Mouse (Mus musculus) hindbrain, embryonic 11.5 days (tissue): ENCODE results near the gene Lpin2. TPM values are rescaled to one million over a fixed set of nuclear protein-coding genes. Genes with fewer than 3 reads are reported as not detected.

Experiments used
- ATAC-seq: fragments of 200-750 bp; cut with Nextera tagmentation; 2 replicates; pipeline ENCODE4 v1.8.0; 2017; ENCODE audit warnings: mild to moderate bottlenecking, moderate TSS enrichment, moderate library complexity; ENCODE audit not compliant: low FRiP score
- DNase-seq: peaks from one replicate; pipeline ENCODE4 v3.0.0-alpha.2; 2015; ENCODE audit warnings: low spot score
- H3K27ac ChIP-seq: fragments of 300-500 bp; sonication (generic); 2 replicates; pipeline ENCODE4 v1.5.1; 2014; ENCODE audit warnings: mild to moderate bottlenecking, low read depth, low read length
- H3K27me3 ChIP-seq: fragments of 300-500 bp; sonication (generic); 2 replicates; pipeline ENCODE4 v1.6.1; 2014; ENCODE audit warnings: mild to moderate bottlenecking, low read length, moderate library complexity, mixed read lengths; ENCODE audit not compliant: control insufficient read depth, insufficient read depth
- H3K36me3 ChIP-seq: fragments of 300-500 bp; sonication (generic); 2 replicates; pipeline ENCODE4 v1.6.1; 2014; ENCODE audit warnings: mild to moderate bottlenecking, low read length, moderate library complexity, mixed read lengths; ENCODE audit not compliant: control insufficient read depth, insufficient read depth
- H3K4me1 ChIP-seq: fragments of 300-500 bp; sonication (generic); replicated peaks from 2 replicates; pipeline ENCODE4 v1.6.1; 2014; ENCODE audit warnings: low read length, mixed read lengths; ENCODE audit not compliant: control insufficient read depth, insufficient read depth
- H3K4me2 ChIP-seq: fragments of 300-500 bp; sonication (generic); replicated peaks from 2 replicates; pipeline ENCODE4 v1.6.1; 2014; ENCODE audit warnings: mild to moderate bottlenecking, low read depth, low read length
- H3K4me3 ChIP-seq: fragments of 300-500 bp; sonication (generic); 2 replicates; pipeline ENCODE4 v1.5.1; 2014; ENCODE audit warnings: low read depth, low read length
- H3K9ac ChIP-seq: fragments of 300-500 bp; sonication (generic); 2 replicates; pipeline ENCODE4 v1.6.1; 2014; ENCODE audit warnings: low read depth, low read length
- H3K9me3 ChIP-seq: fragments of 300-500 bp; sonication (generic); 2 replicates; pipeline ENCODE4 v1.6.1; 2016; ENCODE audit warnings: low read length; ENCODE audit not compliant: control insufficient read depth
- WGBS: fragments of 180-500 bp; shearing (Covaris S2); extraction: QIAGEN DNeasy Blood & Tissue Kit; methylation state at CpG from one replicate; pipeline ENCODE4 v1.1.7; 2014; 5-methylcytosine and 5-hydroxymethylcytosine counted together
- polyA plus RNA-seq: library from polyadenylated mRNA; unstranded; fragments of >200 nt; fragmentation: Nextera tagmentation; extraction: Ambion mirVana; gene quantifications from 2 replicates; pipeline ENCODE4 v1.2.1, GENCODE M21; 2014

Gene Lpin2
- polyA plus RNA-seq, 1 experiment from 2014 or later: 39.4 TPM

DNA sequence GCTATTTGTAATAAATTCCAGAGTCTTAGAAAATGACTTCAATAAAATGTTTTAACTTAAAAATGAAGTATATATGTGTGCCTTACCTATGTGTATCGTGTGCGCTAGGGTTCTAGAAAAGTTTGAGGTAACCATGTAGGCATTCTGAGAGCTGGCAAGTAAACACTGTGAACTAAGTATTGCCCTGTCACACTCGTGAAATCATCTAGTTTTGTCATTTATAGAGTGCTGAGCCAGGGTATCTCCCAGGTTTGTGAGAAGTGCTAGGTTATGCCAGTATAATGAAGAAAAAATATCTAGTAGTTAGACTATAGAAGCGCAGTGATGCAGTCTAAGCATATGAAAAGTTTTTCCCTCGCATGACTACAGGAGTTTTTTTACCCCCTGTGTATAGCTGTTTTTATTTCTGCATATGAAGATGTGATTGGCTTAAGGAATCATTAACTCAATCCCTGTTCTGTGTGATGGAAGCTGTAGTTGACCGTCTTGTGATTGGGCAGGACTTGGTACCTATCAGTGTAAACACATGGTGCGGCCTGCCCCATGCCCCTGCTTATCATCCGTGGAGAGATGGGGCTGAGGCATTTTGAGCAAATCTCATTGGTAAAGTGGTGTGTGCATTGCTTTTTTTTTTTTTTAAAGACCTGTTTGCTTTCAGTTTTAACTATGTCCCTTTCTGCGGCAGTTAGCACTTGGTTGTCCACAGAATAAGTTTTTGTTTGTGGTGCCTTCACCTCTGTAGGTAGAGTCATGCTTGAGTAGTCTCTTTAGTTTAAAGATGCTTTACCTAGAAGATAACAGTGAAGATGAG is 21.8 kb downstream of the Lpin2 start:
- no peak overlapping the region for H3K27ac ChIP-seq
- no peaks in the 10 kb centered on the region for H3K36me3 ChIP-seq
- H3K4me3 ChIP-seq: no peak overlapping the region
- H3K4me1 ChIP-seq: no peaks in the 10 kb centered on the region
- peaks cover 2% of the 10 kb centered on the region; the same call in 1 of the 2 replicates for H3K27me3 ChIP-seq
- 92% methylated on average over 9 of the region's 9 CpGs for WGBS
- no peak overlapping the region for H3K9ac ChIP-seq
- DNase-seq: no peak
- ATAC-seq: no peak
- no peaks in the 10 kb centered on the region for H3K9me3 ChIP-seq
- H3K4me2 ChIP-seq: no peak overlapping the region

DNA sequence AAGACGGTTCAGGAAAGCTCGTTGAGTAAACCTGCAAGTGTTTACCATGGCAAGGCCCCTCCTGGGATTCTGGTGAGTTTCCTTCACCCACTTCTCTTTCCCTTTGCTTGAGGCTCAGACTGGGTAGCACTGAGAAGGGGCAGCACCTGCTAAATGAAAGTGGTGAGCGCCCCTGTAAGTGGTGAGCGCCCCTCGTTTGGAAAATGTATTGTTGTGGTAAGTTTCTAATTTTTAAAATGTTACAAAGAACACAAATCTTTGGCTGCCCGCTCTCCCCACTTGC is 22.4 kb downstream of the Lpin2 start:
- 88% methylated on average over 6 of the region's 6 CpGs for WGBS

DNA sequence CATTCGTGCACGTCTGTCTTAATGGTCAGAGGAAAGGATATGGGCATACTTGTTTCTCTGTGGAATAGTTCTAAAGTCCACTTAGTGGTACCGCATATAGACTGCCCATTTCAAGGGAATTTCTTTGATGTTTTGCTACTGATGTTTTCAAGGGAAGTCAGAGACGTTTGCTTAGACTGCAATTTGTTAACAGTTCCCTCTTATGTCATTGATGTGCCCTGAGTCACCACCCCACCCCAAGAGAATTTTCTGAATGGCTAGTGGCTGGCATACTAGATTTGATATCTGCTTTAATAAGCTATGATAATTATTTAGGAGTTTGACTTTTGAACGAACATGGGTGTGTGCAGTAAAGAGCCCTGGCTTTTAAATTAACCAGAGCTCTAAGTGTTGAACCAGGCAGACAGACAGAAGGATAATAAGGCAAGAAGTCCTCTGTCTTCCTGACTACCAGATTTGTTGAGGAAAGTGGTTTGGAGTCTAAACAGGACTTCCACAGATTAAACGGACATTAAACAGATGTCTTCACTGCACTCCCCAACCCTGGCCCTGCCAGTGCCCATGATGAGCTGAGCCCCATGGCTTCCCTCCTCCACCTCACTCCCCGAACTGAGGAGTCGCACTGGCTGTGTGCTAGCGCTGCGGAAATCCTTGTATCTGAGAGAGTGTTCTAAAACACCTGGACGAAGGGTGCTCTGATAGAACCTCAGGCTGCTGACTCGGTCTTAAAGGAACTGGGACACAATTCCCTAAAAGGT is 24.0 kb downstream of the Lpin2 start:
- ATAC-seq (no peak), DNase-seq (no peak)
- 81% methylated on average over 12 of the region's 12 CpGs for WGBS
- no peaks in the 10 kb centered on the region for H3K4me1 ChIP-seq
- H3K9ac ChIP-seq: no peak overlapping the region
- H3K36me3 ChIP-seq: no peaks in the 10 kb centered on the region
- no peak overlapping the region for H3K4me2 ChIP-seq
- H3K27me3 ChIP-seq: no peaks in the 10 kb centered on the region
- no peak overlapping the region for H3K4me3 ChIP-seq
- no peaks in the 10 kb centered on the region for H3K9me3 ChIP-seq
- no peak overlapping the region for H3K27ac ChIP-seq

More for the DNA sequence above, 22.4 kb downstream of the Lpin2 start:
- no peak overlapping the region for H3K27ac ChIP-seq
- no peak overlapping the region for H3K4me2 ChIP-seq
- ATAC-seq: no peak
- H3K4me3 ChIP-seq: no peak overlapping the region
- no peak overlapping the region for H3K9ac ChIP-seq
- no peaks in the 10 kb centered on the region for H3K36me3 ChIP-seq
- DNase-seq: no peak
- H3K27me3 ChIP-seq: peaks cover 2% of the 10 kb centered on the region; the same call in 1 of the 2 replicates
- no peaks in the 10 kb centered on the region for H3K4me1 ChIP-seq
- no peaks in the 10 kb centered on the region for H3K9me3 ChIP-seq

DNA sequence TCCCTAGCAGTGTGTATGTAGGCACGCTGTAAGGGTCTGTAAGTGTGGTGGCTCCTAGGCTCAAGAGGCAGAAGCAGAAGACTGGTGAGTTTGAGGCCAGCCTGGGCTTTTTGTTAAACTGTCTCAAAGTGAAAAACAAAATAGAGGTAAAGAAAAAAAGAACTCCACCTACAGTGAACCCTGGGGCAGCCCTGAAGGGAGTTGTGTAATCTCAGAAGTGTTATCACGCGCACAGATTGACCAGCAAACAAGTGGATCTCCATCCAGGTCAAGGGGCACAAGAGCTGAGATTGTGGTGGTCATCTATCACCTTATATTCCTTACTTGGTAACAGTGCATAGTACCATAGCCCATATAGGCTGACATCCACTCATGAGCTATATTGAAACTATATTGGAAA is 24.9 kb downstream of the Lpin2 start:
- no peaks in the 10 kb centered on the region for H3K4me1 ChIP-seq
- no peak overlapping the region for H3K4me2 ChIP-seq
- no peak overlapping the region for H3K4me3 ChIP-seq
- H3K9me3 ChIP-seq: no peaks in the 10 kb centered on the region
- H3K36me3 ChIP-seq: no peaks in the 10 kb centered on the region
- H3K9ac ChIP-seq: no peak overlapping the region
- no peaks in the 10 kb centered on the region for H3K27me3 ChIP-seq
- H3K27ac ChIP-seq: no peak overlapping the region
- no peak for DNase-seq
- no peak for ATAC-seq
- WGBS: 94% methylated on average over 3 of the region's 3 CpGs

DNA sequence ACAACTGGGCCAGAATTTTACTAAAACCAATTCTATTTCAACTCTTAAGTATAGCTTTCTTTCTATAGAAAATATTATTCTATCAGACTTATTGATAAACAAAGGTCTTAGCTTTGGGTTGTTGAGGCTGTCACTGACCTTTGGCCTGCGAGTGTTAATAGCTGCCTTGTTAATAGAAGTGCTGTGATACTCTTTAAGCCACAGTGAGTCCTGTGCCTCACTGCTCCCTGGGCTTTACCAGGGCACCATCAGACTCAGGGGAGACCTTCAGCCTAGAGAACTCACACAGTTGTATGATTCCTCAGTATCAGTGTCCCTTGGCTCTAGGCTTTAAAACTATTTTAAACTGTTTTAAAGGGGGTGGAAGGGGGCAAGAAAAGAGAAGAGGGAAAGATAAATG is 26.0 kb downstream of the Lpin2 start:
- DNase-seq: no peak

DNA sequence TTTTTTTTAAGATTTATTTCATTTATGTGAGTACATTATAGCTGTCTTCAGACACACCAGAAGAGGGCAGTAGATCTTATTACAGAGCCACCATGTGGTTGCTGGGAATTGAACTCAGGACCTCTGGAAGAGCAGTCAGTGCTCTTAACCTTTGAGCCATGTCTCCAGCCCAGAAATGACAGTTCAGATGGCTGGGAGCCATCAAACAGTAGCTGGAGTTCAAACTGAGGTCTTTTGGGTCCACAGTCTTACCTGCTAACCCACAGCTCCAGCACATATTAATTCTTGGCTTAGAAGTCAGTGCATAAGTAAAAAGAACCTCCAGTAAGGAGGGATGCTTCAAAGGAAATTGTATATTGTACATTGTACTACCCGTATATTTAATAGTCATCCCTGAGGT is 26.6 kb downstream of the Lpin2 start:
- Histone ChIP-seq H3K4me3 (no peak overlapping the region), H3K27ac (no peak overlapping the region), H3K4me1 (no peaks in the 10 kb centered on the region), H3K27me3 (no peaks in the 10 kb centered on the region), H3K36me3 (no peaks in the 10 kb centered on the region), H3K9ac (no peak overlapping the region), H3K9me3 (no peaks in the 10 kb centered on the region), H3K4me2 (no peak overlapping the region)
- DNase-seq: no peak
- no peak for ATAC-seq
- WGBS: 95% methylated on average over 1 of the region's 1 CpGs

More for the DNA sequence above, 26.0 kb downstream of the Lpin2 start:
- Histone ChIP-seq H3K4me1 (no peaks in the 10 kb centered on the region), H3K4me3 (no peak overlapping the region), H3K9ac (no peak overlapping the region), H3K9me3 (no peaks in the 10 kb centered on the region), H3K4me2 (no peak overlapping the region), H3K27me3 (no peaks in the 10 kb centered on the region), H3K36me3 (no peaks in the 10 kb centered on the region), H3K27ac (no peak overlapping the region)
- 93% methylated on average over 1 of the region's 1 CpGs for WGBS
- ATAC-seq: no peak

DNA sequence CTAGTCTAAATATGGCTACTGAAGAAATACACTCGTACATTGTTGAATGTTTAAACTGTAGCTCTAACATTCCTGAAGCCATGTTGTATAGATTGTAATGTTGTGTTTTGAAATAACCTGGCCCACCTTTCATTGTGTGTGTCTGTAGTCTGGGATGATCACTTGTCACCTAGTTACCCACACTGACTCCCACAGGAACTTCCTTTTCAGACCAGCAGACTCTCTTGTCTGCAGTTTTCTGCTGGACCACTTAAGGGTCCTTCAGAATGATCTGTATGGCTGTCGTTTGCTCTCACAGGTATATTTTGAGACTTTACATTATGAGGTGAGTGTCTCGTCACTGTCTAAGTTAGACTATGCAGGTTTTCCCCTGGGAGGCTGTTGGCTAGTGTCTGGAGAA is 27.6 kb downstream of the Lpin2 start:
- Histone ChIP-seq H3K4me1 (no peaks in the 10 kb centered on the region), H3K27ac (no peak overlapping the region), H3K9me3 (no peaks in the 10 kb centered on the region), H3K36me3 (no peaks in the 10 kb centered on the region), H3K27me3 (no peaks in the 10 kb centered on the region), H3K9ac (no peak overlapping the region), H3K4me3 (no peak overlapping the region), H3K4me2 (no peak overlapping the region)
- no peak for ATAC-seq
- DNase-seq: no peak
- WGBS: 90% methylated on average over 3 of the region's 3 CpGs

DNA sequence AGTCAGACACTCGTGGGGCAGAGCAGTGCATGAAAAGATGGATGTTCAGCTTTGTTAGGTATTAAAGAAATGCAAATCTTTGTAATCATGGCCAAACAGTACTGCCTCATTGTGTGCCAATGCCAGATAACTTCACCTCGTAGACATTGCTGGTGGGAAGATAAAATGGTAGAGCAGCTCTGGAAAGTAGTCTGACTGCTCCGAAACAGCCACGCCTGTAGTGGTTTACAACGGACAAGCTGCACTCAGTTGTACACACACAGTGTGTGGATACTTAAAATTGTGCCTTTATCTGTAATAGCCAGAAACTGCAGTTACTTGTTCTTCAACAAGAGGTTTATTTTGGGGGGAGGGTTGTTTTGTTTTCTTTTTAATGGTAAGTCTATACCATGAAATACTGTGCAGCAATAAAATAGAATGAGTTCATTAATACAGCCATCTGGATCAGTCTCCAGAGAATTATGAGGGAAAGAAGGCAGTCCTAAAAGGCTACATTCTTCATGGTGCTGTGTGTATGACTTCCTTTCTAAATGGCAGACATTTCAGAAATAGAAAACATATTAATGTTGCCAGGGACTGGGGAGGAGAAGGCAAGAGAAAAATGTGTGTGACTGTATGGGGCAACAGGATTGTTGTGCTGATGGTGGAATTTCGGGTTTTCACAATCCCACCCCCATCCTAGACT is 29.7 kb downstream of the Lpin2 start:
- no peak for ATAC-seq

More for the DNA sequence above, 29.7 kb downstream of the Lpin2 start:
- Histone ChIP-seq H3K4me3 (no peak overlapping the region), H3K4me2 (no peak overlapping the region), H3K27ac (no peak overlapping the region), H3K9ac (no peak overlapping the region), H3K36me3 (no peaks in the 10 kb centered on the region), H3K9me3 (no peaks in the 10 kb centered on the region), H3K4me1 (no peaks in the 10 kb centered on the region), H3K27me3 (no peaks in the 10 kb centered on the region)
- no peak for DNase-seq
- WGBS: 84% methylated on average over 6 of the region's 6 CpGs
